Mouse (Mus musculus) WW6 (cell line): ENCODE measurements around the gene Mboat1.

ENCODE experiments used
- DNase-seq: peaks from one replicate; pipeline ENCODE4 v3.0.0-alpha.2; 2013; ENCODE audit warnings: low read depth, low spot score

Mboat1 gene

GRCm38 (mm10) chr13:30136243-30136922 lies at the start of gene Mboat1:
TSS of gene Mboat1 (plus strand) at chr13:30136489.
- no peak for DNase-seq

GRCm38 (mm10) chr13:30093086-30093485 lies 43.2 kb upstream of the Mboat1 start:
- no peak for DNase-seq

GRCm38 (mm10) chr13:30095851-30096250 lies 40.4 kb upstream of the Mboat1 start:
- DNase-seq = no peak

GRCm38 (mm10) chr13:30096536-30096935 lies 39.8 kb upstream of the Mboat1 start:
- DNase-seq = no peak

GRCm38 (mm10) chr13:30109001-30109600 lies 27.2 kb upstream of the Mboat1 start:
- no peak for DNase-seq

GRCm38 (mm10) chr13:30115792-30116191 lies 20.5 kb upstream of the Mboat1 start:
- no peak for DNase-seq

- DNase-seq = no peak
These were observed 787 bp downstream of the Mboat1 start for GRCm38 (mm10) chr13:30136923-30137629.

GRCm38 (mm10) chr13:30137951-30138350 lies 1.7 kb downstream of the Mboat1 start:
- DNase-seq = no peak

- no peak for DNase-seq
These were observed 3.9 kb downstream of the Mboat1 start for GRCm38 (mm10) chr13:30140149-30140548.

- no peak for DNase-seq
These were observed 4.4 kb downstream of the Mboat1 start for GRCm38 (mm10) chr13:30140646-30141045.

- DNase-seq = no peak
These were observed 5.7 kb downstream of the Mboat1 start for GRCm38 (mm10) chr13:30141996-30142395.

- DNase-seq = no peak
These were observed 10.2 kb downstream of the Mboat1 start for GRCm38 (mm10) chr13:30146468-30146867.

GRCm38 (mm10) chr13:30154264-30154663 lies 18.0 kb downstream of the Mboat1 start:
- no peak for DNase-seq

GRCm38 (mm10) chr13:30159626-30160025 lies 23.3 kb downstream of the Mboat1 start:
- DNase-seq = no peak

- no peak for DNase-seq
These were observed 27.2 kb downstream of the Mboat1 start for GRCm38 (mm10) chr13:30163521-30163920.

- DNase-seq = no peak
These were observed 30.1 kb downstream of the Mboat1 start for GRCm38 (mm10) chr13:30166138-30167090.

GRCm38 (mm10) chr13:30167499-30167898 lies 31.2 kb downstream of the Mboat1 start:
- no peak for DNase-seq

GRCm38 (mm10) chr13:30168803-30169202 lies 32.5 kb downstream of the Mboat1 start:
- no peak for DNase-seq

- no peak for DNase-seq
These were observed 33.8 kb downstream of the Mboat1 start for GRCm38 (mm10) chr13:30170061-30170460.

- no peak for DNase-seq
These were observed 38.3 kb downstream of the Mboat1 start for GRCm38 (mm10) chr13:30174586-30174985.

- no peak for DNase-seq
These were observed 41.1 kb downstream of the Mboat1 start for GRCm38 (mm10) chr13:30177356-30177755.

GRCm38 (mm10) chr13:30185549-30185948 lies 49.3 kb downstream of the Mboat1 start:
- no peak for DNase-seq
